Mouse (Mus musculus) right cerebral cortex, postnatal 4 days (tissue): Measurements from ENCODE around the gene Aimp1.

Experiments
- DNase-seq: peaks from one replicate; pipeline ENCODE4 v3.0.0-alpha.2; 2022

Aimp1 gene

DNA sequence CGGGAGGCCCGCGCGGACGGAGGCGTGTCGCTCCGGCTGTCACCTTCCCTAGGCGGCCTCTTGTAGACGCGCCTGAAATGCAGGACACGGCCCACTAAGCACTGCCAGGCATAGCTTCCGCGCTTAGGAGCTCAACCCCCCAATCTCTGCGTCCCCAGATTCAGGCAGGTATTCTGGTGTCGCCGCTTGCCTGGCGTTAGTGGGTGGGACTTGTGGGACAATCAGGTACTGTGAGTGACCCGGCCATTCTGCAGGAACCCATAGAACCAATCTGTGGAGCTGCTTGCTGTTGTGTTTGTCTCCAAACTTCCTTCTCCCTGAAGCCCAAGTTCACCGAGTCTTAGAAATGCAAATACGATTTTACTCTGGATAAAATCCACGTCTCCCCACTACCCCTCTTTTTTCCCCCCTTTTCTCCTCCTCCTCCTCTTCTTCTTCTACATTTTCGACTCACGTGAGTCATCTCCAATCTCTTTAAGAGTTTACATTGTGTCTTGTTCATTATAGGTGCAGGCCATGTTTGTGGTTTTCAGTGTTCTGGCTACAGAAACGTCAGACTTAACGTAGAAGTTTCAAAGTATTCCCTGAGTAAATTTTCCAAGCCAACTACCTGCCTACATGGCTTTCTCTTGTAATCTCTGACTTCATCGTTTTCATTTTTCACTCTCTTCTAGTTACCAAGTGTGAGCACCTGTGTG is at the start of gene Aimp1:
TSS of gene Aimp1 (minus strand) at position 140 of the 698 bp plus-strand sequence.
- DNase-seq, result no peak

DNA sequence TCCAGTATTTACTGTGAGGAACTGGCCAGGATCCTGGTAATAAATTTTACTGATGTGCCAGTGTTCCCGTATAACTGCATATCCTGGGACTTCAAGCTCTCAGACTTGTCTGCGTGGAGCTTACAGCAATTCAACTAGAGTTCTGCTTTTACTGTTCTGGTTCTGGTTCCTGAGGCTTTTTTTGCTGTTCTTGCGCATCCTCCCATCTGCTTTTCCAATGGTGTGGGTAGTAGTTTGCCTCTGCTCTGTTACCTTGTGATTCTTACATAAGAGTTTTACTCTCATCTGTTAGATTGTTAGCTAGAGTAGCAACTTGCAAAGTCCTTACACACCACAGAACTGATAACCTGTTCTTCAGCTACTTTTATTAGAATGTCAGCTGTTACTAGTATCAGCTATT is 40.2 kb upstream of the Aimp1 start:
- no peak for DNase-seq

DNA sequence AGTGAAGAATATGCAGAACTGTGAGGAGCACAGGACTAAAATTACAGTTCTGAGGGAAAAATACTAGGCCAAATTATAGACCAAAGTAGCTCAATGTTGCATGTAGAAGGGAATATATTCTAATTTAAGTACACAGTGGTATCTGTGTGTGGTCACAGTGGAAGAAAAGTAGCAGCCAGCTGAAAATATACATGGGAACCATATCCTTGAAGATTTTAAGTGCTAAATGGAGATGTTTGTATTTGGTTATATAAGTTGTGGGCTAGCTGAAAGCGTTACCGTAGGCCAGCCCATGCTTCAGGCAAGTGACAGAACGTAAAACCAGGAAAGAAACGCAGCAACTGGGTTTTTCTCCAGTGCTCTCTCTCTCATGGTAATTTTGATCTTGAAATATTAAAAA is 33.1 kb upstream of the Aimp1 start:
- DNase-seq, result no peak

DNA sequence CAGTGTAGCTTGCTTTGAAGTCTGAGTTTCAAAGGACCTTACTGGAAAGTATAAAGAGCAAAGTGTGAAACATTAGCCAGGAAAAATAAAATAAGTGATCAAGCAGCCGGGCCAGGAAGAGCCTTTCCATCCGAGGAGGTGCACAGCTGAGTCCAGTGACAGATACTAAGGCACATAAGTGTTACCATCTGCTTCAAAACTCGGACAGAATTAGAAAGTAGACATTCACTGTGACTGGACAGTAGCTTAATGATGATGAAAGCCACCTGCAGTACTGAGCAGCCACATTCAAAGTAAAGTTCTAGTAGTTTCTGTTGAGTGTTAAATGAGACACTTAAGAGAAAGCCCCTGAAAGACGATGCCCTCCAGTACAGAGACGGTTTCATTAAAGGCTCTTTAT is 29.7 kb upstream of the Aimp1 start:
- DNase-seq, result no peak

DNA sequence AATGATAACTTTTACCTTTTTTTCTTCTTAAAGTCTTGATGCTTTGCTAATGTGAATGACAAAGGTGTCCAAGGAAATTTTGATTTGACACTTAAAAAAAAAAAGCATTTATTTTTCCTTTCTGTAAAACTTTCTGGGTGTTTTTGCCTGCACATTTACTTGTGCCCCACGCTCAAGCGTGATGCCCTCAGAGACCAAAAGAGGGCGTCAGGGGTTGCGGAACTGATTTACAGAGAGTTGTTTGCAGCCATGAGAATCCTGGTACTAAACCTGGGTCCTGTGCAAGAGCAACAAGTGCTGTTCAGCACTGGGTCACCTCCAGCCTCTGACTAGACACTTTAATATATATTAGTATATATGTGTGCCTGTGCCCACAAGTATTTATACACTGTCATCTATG is 22.8 kb upstream of the Aimp1 start:
- DNase-seq, result no peak

DNA sequence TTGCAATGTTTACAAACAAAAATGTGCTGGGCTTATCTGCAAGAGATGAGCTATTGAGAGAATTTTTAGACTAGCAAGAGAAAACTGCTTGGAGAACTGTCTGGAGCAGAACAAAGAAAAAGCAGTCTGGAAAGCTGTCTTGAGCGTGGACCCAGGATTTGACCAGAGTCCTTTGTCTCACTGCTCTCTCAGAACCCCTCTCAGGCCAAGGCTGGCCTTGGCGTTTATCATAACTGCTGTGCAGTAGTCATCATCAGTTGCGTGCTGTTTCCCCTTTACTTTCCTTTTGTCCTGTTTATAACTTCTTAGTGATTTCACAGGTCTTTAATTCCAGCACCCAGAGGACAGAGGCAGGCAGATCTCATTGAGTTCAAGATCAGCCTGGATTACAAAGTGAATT is 20.0 kb upstream of the Aimp1 start:
- no peak for DNase-seq

DNA sequence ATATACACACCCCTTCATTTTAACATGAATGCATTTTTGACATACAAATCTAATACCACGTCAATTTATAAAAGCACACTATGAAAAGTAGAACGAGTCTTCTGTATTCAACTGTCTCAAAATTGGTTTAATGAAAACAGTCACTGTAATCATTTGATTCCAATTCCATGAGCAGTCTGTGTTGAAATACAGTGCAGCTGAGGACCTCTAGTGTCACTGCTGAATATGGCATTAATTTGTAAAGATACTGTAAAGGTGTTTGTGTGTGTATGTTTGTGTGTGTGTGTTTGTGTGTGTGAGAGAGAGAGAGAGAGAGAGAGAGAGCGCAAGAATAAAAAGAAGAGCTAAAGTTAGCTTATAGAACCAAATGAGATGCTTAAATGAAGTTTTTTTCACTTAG is 17.2 kb upstream of the Aimp1 start:
- DNase-seq, result no peak

DNA sequence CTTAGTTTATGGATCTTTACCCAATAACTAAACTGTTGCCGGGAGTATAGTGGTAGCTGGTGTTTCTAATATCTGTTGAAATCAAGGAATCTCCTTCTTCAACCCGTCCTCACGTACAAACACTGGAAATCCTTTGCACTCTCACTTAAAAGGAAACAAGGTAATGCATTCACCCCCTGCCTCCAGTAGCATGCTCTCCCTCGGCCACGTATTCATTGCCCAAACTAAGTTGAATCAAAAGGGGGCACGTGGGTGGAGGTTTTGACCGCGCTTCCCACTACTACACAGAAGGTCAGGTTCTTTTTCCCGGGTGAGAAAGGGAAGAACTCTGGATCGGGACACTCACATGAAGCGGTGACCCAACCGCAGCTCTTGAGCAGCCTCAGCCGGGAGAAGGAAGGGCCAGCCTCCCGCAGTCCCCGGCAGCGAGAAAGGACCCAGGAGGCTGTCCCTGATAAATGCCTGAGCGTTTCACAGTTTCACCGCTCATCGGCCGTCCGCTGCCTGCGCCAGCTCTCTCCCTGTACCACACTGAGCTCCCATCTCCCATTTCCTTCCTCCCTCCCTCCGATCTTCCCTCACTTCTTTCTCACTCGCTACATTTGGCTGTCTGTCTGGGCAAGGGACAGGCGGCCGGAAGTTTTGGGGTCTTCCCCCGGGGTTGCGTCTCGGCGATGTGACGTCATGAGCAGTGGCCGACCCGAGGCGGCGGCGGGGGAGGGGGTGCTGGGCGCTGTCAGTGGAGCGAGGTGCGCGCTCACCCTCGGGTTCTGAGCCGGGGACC is 531 bp downstream of the Aimp1 start, which contains the start of gene Tbck:
TSS of gene Tbck (plus strand) at position 698 of the 784 bp plus-strand sequence.
- peak; percentile 92 for DNase-seq

DNA sequence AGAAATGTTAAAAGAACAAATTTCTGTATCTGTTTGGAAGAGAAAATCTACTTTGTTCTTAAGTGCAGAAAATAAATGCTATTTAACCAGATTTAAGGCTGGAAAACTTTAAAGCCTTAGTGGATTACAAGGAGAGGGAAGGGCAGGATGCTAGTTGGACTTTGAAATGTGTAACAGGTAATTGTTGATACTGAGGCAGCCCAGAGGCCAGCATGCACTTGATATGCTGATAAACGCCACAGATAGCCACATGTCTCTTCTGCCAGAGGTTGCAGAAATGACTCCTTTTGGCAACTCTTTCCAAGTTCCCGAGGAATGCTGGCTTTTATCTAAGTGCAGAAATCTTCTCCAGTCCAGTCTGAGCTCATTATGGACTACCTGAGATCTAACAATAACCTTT is 6.7 kb downstream of the Aimp1 start:
- DNase-seq, result no peak

DNA sequence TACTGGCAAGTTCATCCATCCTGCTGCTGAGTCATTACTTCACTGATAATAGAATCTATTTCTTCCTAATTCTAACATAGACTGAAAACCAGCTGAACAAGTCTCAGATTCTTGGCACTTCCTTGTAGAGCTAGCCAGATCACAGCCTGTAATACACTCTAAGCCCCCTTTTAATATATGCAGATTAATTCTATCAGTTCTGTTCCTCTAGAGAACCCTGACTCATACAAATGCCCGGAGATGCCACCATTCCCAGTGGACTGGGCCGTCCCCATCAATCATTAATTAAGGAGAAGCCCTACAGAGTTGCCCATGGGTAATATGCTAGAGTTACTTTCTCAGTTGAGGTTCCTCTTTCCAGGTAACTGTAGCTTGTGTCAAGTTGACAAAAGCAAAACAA is 28.2 kb downstream of the Aimp1 start:
- DNase-seq, result no peak

DNA sequence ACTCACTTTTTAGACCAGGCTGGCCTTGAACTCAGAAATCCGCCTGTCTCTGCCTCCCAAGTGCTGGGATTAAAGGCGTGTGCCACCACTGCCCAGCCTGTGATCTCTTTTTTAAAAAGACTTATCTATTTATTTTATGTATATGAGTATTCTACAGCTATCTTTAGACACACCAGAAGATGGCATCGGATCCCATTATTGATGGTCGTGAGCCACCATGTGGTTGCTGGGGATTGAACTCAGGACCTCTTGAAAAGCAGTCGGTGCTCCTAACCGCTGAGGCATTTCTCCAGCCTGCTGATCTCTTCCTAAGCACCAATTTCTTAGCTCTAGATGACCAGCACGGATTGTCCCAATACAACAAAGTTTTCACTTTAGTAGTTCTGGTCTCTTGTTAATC is 30.2 kb downstream of the Aimp1 start:
- no peak for DNase-seq

DNA sequence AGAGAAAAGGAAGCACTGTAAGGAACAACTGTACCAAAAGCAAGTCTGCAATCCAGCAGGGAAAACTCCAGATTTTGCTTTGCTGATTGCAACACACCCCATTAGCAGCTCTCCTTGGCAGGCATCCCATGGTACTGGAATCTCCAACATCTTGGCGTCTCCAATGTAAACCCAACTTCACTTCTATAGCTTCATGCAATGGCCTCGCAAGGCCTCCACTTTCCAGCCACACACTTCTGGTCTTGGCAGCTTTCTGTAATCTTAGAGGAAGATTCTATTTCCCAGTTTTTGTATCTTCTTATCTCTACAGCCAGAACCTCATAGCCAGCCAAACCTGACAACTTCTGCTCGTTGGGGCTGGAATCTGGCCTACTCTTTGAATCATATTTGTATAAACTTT is 32.4 kb downstream of the Aimp1 start:
- peak; percentile 6 for DNase-seq

DNA sequence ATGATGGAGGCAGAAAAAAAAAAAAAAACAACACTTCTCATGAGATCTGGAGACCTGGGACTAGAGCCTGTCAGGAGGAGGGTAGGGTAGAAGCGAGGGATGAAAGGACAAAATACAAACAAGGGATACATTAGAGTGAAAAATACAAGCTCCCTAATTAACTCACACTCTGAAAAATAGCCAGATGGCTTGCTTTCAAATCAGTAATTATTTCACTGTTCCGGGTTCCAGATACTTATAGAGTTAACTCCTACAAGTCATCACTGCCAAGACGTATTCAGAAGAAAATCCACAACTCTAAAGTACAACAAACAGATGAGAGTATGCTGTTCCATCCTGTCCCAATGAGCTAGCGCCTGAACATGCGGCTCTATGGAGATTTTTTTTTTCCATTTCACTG is 34.0 kb downstream of the Aimp1 start:
- DNase-seq, result no peak

DNA sequence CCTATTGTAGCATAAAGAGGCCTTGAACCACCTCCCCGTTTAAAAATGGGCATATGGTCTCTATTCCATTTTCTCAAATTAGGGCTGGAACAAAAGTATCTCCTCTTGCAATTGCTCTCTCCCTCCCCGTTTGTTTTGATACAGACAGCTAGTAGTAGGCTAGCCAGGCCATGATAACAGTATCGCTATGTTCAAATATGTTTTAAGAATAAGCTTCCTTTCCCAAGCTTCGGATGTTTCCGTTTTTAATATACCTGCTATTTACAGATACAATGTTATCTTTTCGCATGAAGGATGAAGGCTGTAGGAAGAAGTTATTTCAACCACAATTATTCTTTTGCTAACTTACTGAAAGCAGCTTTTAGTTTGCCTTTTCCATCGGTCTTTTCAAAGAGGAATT is 34.8 kb downstream of the Aimp1 start:
- DNase-seq, result no peak

DNA sequence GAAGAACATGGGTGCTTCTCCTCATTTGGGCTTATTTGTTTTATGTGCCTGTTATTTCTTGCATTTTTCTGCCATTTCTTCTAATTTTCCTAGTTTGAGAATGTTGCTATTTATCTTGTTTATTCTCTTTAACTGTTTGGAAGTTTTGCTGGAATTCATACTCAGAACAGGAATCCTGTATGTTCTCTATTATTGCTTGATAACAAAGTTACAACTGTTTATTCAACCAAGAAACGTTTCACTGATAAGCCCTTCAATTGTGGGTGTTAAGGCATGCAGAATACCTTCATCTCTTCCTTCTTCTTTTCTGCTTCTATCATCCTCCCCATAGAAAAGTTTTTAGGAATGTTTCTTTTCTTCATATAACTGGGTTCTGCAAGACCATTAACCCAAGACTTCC is 37.4 kb downstream of the Aimp1 start:
- no peak for DNase-seq

DNA sequence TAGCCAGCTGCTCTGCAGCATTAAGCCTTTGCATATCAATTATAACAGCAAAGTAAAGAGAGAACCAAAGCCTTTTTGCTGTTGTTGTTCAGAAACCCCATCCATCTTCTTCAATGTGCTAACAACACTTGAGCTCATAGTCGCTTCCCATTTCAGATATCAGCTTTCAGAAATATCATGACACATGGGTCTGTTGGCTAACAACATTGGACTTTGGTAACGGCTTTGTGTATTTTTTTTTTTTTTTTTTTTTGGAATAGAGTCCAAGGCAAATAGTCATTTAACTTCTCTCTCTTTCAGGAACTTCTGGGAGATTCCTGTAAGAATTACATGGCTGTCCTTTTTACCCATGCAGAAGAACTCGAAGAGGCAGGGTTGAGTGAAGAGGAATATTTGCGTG is 40.1 kb downstream of the Aimp1 start:
- no peak for DNase-seq

DNA sequence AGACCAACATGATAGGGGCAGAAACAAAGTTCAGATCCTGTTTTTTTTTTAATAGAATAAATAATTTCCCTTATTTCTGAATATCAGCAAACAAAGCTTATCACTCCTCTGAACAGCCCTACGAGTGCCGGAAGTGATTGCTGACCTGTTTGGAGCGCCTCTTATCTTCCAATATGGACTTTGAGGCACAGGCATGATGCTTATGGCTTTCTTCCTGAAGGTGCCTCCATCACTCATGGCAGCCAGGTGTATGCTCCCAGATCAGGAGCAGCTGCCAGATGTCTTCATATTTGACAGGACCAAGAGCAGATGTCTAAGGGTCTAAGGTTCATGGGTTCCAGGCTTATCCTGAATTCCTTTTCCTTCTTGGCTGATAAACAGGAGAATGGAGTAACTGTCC is 47.1 kb downstream of the Aimp1 start:
- no peak for DNase-seq

DNA sequence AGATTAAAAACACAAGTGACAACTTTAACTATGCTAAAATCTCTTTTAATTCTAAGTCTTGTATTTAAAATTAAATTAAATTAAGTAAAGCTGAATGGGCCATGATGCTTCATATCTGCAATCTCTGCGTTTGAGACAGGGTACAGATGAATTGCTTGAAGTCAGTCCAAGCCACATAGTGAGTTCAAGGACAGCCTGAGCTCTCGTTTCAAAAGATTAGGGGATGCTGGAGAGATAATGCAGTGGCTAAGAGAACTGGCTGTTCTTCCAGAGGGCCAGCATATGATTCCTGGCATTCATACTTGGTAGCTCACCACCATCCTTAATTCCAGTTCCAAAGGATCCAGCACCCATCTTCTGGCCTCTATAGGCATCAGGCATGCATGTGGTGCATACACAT is 50.9 kb downstream of the Aimp1 start:
- DNase-seq, result no peak

DNA sequence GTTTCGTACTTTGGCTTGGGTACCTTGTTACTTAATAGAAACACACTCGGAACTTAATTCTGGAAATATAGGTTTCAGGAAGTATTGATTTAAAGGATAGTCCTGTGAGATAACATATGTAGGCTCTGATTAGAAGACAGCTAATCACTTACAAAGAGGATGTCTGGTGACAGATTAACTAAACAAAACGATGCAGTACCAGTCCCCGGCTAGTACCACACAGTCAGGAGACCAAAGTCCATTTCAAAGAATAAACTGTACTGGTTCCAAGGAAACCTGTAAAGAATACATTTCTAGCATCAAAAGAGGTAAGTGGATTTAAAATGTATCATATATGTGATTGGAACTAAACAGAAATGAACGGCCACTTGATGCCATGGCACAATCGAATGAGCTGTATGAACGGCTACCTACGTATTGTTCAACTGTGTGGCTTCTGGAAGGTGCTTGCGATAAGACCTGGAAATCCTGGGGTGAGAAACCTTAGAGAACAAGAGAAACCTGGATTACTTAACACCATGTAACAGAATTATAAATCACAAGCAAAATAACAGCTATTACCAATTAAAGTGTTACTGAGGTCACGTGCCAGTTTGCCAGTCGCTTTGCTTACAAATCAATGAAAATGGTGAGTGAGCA is 54.5 kb downstream of the Aimp1 start, which contains the start of gene Gimd1:
TSS of gene Gimd1 (plus strand) at position 220 of the 639 bp plus-strand sequence.
- no peak for DNase-seq

DNA sequence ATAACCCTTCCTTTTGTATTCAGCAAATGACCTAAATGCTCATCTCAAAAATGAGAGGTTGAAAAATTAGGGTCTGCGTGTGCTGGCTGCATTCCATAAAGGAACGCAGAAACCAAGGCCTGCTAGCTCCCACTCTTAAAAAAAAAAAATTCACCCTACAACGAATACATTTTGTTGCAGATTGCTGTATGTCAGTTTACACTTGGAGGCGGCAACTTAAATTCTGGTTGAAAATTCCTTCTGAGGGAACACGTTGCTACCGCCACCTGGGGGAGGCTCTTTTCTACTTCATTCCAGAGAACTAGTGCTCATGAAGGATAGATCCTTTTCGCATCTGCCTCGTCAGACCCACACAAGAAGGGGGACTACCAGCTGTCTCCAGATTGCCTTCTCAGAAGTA is 55.4 kb downstream of the Aimp1 start:
- peak; percentile 11 for DNase-seq
